Mouse (Mus musculus) embryo, embryonic 10 days (tissue): ENCODE measurements around the gene Plekhh2.
A peak's percentile ranks its signal among the peaks of the same experiment; 100 is the strongest.

Experiments used
- DNase-seq: peaks from one replicate; pipeline ENCODE4 v3.0.0-alpha.2; 2015; ENCODE audit warnings: low spot score

The Plekhh2 gene

GRCm38 (mm10) chr17:84511682-84512515 is at the start of gene Plekhh2:
Gene Plekhh2 (plus strand): TSS chr17:84511895.
- peak; percentile 93 for DNase-seq

- DNase-seq: peak; percentile 99
These were observed 45.7 kb upstream of the Plekhh2 start, which contains the start of gene Thada for GRCm38 (mm10) chr17:84465753-84466608. Gene Thada (minus strand): TSS chr17:84466205.

- peak; percentile 18 for DNase-seq
These were observed 37.4 kb upstream of the Plekhh2 start for GRCm38 (mm10) chr17:84474312-84474711.

- DNase-seq: no peak
These were observed 34.5 kb upstream of the Plekhh2 start for GRCm38 (mm10) chr17:84477176-84477575.

- DNase-seq: no peak
These were observed 33.4 kb upstream of the Plekhh2 start for GRCm38 (mm10) chr17:84478276-84478675.

GRCm38 (mm10) chr17:84480464-84481355 is 31.0 kb upstream of the Plekhh2 start:
- peak; percentile 86 for DNase-seq

- no peak for DNase-seq
These were observed 28.9 kb upstream of the Plekhh2 start for GRCm38 (mm10) chr17:84482831-84483230.

- DNase-seq: no peak
These were observed 27.9 kb upstream of the Plekhh2 start for GRCm38 (mm10) chr17:84483673-84484320.

GRCm38 (mm10) chr17:84487415-84487814 is 24.3 kb upstream of the Plekhh2 start:
- no peak for DNase-seq

GRCm38 (mm10) chr17:84492255-84492880 is 19.3 kb upstream of the Plekhh2 start:
- peak; percentile 28 for DNase-seq

- no peak for DNase-seq
These were observed 14.7 kb upstream of the Plekhh2 start for GRCm38 (mm10) chr17:84497026-84497425.

- peak; percentile 9 for DNase-seq
These were observed 14.1 kb upstream of the Plekhh2 start for GRCm38 (mm10) chr17:84497559-84497958.

GRCm38 (mm10) chr17:84497972-84498604 is 13.6 kb upstream of the Plekhh2 start:
- no peak for DNase-seq

GRCm38 (mm10) chr17:84498639-84499038 is 13.1 kb upstream of the Plekhh2 start:
- peak; percentile 22 for DNase-seq

- DNase-seq: no peak
These were observed 9.4 kb upstream of the Plekhh2 start for GRCm38 (mm10) chr17:84502341-84502740.

- no peak for DNase-seq
These were observed 5.8 kb upstream of the Plekhh2 start for GRCm38 (mm10) chr17:84505922-84506321.

GRCm38 (mm10) chr17:84508736-84509135 is 3.0 kb upstream of the Plekhh2 start:
- no peak for DNase-seq

- no peak for DNase-seq
These were observed 2.5 kb upstream of the Plekhh2 start for GRCm38 (mm10) chr17:84509176-84509575.

- no peak for DNase-seq
These were observed 1.3 kb upstream of the Plekhh2 start for GRCm38 (mm10) chr17:84510355-84510754.

GRCm38 (mm10) chr17:84510961-84511639 is 595 bp upstream of the Plekhh2 start:
- DNase-seq: no peak
